Mouse (Mus musculus) neural tube, embryonic 10.5 days (tissue): ENCODE data around the gene Prrt2.

Source experiments
- DNase-seq: peaks from one replicate; pipeline ENCODE4 v3.0.0-alpha.2; 2017; ENCODE audit warnings: low spot score; ENCODE audit errors: extremely low spot score

Gene Prrt2

DNA sequence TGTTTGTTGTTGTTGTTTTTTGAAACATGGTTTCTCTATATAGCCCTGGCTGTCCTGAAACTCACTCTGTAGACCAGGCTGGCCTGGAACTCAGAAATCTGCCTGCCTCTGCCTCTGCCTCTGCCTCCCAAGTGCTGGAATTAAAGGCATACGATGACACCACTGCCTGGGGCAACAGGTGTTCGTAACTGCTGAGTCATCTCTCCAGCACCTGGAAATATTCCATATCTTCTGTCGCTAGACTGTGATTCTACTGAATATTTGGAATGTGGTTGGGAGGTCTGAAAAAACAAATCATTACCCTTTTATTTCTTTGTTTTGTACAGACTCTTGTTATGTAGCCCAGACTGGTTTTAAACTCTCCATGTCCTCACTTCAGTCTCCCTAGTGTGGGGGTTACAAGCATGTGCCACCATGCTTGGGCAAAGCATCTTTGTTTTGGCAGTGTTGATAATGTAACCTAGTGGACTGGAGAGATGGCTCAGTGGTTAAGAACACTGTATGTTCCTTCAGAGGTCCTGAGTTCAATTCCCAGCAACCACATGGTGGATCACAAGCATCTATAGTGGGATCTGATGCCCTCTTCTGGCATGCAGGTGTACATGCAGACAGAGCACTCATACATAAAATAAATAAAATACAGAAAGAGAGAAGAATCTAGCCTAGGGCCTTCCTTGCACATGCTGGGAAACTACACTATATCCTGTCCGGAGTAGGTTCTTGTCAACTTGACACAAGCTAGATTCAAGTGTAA lies 16.7 kb downstream of the Prrt2 start:
- DNase-seq: no peak

DNA sequence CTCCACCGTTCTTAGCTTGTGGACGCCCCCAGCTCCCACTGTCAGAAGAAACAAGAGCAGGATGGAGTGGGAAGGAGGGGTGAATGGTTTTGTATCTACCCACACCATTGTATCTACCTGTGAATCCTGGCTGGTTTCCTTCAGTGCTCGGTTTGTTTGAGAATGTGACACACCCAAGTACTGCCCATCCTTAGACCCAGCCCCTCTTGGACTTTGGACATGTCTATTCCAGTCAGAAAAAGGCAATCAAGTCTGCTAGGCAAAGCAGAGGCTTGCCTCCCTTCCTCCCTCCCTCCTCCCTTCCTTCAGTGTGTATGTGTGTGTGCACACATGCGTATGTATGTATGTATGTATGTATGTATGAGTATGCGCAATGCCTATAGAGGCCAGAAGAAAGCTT lies 17.4 kb downstream of the Prrt2 start:
- DNase-seq: no peak

DNA sequence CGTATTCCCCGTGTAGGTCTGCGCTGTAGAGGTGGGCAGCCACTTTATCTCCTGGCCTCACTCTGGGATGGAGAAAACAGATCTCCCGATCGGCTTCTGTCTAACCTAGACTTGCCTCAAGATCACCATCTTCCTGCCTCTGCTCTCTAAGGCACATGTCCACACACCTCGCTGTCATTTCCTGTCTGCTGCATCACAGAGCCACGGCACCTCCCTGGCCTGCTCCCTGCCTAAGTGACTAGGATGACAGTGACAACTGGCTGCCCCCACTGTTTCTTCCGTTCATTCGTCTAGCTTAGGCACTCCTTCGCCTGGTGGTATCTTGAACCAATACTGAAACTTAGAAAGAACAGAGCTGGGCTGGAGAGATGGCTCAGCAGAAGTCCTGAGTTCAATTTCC lies 21.4 kb downstream of the Prrt2 start:
- no peak for DNase-seq

DNA sequence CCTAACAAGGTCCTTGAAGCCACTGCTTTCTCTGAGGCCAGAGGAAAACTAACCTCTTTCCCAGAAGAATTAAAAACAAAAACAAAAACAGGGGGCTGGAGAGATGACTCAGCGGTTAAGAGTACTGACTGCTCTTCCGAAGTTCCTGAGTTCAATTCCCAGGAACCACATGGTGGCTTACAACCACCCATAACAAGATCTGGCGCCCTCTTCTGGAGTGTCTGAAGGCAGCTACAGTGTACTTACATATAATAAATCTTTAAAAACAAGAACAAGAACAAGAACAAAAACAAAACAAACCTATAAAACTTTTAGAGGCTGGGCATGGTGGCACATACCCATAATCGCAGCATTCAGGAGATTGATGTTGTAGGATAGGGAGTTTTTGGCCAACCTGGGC lies 24.6 kb downstream of the Prrt2 start:
- no peak for DNase-seq

DNA sequence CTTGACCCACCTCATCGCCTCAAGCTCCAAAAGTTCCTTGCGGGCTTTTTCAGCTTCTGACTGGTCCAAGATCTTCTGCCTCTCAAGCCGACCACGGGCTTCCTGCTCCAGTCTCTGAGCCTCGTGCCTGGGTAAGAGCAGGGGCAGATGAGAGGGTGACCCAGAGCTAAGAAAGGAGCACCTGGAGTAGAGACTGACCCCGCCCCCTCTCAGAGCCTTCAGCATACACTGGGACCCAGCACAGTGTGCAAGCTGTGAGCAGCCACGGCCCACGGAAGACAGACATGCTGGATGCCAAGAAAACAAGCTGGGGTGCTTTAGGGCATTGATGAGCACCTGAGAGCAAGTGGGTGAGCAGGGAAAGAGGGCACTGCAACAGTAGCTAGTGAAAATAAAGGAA lies 32.2 kb downstream of the Prrt2 start:
- DNase-seq: no peak

DNA sequence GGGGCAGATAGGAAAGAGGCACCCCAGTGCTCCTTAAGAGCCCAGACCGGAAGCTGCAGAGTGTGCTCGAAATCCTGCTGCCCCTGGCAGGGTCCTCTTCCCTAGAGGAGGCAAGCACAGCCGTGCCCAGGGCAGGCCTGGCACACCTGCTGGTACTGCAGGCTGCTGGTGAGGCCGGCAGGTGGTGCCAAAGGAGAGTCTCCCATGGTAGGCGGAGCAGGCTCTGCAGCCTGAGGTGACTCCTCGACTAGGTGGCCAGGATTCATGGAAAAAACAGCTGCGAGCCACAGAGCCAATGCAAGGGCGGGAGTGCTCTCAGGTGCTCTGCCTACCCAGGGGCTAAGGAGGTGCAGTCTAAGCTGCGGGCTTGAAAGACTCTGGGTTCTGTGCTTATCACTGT lies 34.7 kb downstream of the Prrt2 start:
- DNase-seq: no peak

DNA sequence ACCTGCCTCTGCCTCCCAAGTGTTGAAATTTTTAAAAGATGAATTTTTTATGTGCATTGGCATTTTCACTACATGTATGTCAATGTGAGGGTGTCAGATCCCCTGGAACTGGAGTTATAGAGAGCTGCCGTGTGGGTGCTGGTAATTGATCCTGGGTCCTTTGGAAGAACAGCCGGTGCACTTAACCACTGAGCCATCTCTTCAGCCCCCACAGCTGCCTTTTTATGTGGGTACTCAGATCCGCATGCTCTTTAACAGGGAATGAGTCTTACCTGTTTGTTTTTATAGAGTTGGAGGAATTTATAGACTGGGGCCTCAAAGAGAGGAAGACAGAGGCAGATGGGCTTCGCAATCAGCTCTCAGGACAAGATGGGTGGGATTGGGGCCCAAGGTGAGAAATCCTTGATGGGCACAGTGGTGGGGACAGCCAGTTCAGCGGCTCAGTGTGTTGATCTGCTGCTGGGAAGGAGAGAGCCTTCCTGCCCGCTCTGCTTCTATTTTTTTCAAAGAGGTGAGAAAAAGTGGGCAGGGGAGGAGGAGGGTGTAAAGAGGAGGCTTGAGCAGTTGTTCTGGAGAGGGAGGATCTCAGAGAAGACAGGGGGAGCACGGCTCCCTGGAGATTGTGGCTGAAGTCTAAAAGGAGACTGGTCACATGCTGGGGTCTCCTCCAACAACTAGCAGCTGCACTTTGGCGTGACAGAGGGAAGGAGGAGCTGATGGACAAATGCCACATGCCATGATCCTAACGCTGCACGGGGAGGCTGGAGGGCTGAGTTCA lies 36.2 kb downstream of the Prrt2 start:
- DNase-seq: no peak

DNA sequence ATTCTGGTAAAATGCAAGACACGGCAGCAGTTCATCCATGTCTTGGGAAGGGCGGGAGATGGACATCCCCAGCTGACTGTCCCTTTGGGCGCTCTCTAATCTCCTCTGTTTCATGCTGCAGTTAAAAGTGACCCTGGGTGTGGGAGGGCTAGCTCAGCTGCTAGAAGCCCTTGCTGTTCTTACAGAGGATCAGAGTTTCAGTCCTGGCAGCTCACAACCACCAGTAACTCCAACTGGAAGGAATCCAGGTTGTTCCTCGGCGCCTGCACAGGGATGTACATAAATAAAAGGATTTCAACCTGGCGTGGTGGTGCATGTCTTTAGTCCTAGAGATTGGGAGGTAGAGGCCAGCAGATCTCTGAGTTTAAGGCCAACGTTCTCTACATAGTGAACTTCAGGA lies 37.9 kb downstream of the Prrt2 start:
- DNase-seq: no peak

DNA sequence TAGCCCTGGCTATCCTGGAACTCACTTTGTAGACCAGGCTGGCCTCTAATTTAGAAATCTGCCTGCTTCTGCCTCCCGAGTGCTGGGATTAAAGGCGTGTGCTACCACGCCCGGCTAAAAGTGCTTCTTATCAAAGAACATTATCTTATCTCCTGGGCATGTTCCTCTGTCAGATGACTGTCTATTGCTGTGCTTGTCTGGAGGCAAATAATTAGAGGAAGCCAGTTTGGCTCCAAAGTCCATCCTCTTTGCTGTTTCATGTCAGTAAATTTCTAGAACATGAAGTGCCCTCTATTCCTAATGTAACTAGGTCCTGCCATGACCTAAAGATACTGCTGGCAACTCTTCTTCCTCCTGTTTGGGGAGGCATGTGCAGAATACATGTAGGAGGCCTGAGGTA lies 39.0 kb downstream of the Prrt2 start:
- DNase-seq: no peak

DNA sequence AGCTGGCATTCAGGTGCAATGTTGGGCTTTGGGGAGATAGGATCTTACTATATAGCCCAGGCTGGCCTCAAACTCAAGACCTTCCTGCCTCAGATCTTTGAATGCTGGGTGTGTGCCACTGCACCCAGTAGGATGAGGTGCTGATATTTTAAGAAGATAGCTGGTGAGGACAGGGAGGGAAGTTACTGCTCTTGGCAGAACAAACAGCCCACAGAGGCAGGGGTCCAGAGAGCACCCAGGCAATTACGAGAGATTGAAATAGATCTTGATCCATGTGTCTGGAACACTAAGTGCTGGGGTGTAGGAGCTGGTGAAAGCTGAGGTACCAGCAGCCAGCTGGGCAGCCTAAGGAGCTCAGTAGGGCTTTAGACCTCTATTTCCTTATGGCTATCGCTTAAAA lies 39.4 kb downstream of the Prrt2 start:
- DNase-seq: no peak

DNA sequence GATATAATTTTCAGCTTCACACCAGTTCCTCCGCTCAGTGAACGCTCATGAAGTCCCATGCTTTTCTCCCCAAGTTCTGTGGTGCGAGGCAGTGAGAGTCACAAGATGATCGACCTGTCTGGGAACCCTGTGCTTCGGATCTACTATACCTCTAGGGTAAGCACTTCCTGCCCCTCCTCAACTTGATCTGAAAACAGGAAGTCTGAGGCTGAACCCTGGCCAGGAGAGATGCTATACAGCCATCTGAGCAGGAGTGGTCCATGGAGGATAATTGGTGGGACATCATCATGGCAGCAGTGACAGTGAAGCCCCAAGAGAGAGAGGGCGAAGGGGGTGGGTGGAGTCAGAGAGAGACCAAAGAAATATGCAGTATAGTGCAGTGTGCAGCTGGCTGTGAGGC lies 42.2 kb downstream of the Prrt2 start:
- DNase-seq: no peak

DNA sequence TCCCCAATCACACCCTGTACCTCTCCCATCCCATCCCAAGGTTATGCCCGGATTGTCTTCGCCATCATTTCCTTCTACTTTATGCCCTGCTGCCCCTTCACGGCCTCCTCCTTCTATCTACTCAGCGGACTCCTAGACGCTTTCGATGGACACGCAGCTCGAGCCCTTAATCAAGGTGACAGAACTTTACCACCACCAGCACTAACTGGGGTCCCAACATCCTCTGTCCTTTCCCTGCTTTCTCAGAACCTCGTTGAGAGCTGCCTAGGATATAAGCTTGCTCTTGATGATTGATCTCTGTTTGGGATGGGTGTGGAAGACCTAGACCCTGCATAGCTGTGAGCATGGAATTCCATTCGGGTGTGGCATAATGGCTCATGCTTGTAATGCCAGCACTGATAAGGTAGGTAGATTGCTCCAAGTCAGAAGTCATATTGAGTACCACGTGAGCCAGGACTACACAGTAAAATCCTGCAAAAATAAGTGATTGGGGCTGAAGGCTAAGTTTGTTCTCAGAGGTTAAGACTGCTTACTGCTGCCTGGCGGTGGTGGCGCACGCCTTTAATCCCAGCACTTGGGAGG lies 44.0 kb downstream of the Prrt2 start:
- no peak for DNase-seq

DNA sequence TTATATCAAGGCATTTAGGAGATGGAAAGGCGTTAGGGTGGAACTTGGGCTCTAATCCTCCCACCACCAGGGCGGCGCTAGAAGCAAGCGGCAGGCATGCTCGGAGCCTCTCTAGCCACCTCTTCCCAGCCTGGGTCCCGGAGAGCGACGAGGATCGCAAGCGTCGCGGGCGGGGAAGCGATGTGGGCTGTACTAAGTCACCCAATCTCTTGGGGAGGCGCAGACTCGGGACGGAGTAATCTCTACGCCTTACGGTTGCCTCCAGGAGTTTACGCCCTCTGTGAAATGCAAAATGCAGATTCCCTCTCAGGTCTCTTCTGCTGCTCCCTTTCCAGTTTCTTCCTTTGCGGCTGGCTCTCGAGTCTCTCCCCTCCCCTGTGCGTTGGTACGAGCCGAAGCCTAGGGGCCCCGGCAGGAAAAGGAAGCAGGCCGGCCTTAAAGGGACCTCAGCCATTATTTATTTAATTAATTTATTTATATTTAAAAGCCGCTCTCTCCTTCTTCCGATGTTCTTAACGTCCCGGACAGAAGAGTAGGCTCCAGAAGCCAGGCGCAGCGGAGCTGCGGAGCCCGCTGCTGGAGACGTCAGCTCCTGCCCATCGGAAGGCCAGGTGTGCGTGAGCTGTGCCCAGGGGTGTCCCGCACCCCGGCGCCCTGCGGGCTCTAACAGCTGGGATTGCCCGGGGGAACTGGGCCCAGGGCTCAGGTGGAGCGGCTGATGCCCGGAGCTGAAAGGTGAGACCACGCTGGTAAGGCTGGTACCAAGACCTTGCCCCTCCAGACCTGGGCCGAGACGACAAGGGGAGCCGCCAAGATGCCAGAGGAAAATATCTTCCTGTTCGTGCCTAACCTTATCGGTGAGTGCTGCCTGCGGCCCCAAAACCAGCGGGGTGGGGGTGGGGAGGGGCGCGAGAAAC lies 44.8 kb downstream of the Prrt2 start, which contains the start of gene Cdiptos:
Gene Cdiptos (minus strand): TSS at position 149 of the 917 bp plus-strand sequence.
- peak; percentile 98 for DNase-seq

DNA sequence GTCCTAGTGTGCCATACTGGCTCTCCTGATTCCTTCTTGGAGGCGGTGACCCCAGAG lies 45.3 kb downstream of the Prrt2 start, which contains the start of gene Cdipt:
Gene Cdipt (plus strand): TSS at position 22 of the 57 bp plus-strand sequence.
- no peak for DNase-seq

DNA sequence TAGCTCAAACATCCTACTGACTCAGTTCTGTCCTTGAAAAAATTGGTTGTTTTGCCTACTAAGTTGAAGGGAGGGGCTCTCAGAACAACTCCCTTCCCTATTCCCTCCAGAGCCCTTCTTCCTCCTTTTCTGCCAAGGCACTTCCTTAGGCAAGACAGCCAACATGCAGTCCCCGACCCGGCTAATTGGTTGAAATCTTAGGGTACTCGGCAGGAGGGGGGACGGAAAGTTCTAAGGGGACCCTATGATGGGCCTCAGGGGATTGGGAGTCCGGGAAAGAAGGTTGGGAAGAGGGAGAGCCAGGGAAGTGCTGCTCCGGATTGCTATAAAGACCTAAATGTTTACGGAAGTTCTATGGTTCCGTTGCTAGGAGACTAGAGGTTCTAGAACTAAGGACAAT lies 45.5 kb downstream of the Prrt2 start:
- no peak for DNase-seq
